Mouse (Mus musculus) liver, adult (tissue): ENCODE data around the gene Fjx1.

ENCODE experiments used
- GATA4 ChIP-seq: IDR thresholded peaks from 2 replicates; pipeline ENCODE4 v1.6.1; 2014; ENCODE audit warnings: mild to moderate bottlenecking, low read length; ENCODE audit not compliant: insufficient replicate concordance

Gene Fjx1

DNA sequence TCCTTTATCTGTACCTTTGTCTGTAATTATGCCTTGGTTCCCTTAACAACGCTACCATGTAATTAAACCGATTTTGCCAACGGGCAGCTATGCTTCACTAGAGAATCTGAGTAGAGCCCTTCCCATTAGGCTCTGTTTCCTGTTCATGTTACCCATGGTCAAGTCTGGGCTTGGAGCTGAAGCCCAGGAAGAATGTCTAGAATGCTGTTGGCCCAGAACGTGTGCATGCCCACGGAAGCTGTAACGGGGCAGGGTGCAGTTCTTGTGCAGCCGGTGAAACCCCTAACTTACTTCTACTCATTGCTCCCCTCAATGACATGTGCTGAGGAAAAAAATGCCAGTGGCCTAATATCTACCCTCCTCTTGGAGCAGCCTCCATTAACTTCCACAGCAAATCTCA lies 4.5 kb downstream of the Fjx1 start:
- no peak for TF ChIP-seq GATA4

DNA sequence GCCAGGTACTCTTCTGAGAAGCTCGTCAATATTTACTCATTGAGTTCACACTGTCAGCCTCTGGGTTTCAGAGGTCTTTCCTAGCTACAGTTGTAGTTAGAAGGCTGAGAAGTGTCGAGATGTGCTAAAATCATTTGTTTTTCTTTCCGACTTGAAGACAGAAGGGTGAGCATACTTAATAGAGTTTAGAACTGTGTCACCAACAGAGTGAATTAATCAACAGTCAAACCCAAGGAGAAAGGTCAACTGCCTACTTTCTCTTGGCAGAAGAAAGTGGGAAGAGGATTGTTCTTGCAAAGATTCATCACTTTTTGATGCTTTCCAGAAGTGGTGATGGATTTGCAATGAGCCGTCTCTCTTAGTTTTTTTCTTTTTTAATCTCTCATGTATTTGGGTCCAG lies 5.4 kb downstream of the Fjx1 start:
- no peak for TF ChIP-seq GATA4

GRCm38 (mm10) chr2:102437357-102438030 lies 14.8 kb downstream of the Fjx1 start:
- no peak for TF ChIP-seq GATA4

DNA sequence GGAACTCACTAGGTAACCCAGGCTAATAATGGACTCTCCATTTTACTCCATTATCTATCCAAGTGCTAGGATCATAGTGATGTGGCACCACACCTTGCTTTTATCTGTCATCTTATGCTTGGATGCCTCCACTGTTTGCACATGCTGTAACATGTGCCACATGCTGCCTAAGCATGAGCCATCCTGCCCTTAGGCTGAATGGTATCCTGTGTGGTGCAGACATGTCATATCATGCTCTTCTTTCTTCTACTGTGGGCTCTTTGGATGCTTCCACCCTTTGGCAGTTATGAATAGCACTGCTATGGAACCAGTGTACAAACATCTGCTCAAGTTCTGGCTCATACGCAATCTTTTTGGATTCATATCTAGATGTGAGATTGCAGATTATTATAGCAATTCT lies 18.4 kb downstream of the Fjx1 start:
- TF ChIP-seq GATA4 = no peak

DNA sequence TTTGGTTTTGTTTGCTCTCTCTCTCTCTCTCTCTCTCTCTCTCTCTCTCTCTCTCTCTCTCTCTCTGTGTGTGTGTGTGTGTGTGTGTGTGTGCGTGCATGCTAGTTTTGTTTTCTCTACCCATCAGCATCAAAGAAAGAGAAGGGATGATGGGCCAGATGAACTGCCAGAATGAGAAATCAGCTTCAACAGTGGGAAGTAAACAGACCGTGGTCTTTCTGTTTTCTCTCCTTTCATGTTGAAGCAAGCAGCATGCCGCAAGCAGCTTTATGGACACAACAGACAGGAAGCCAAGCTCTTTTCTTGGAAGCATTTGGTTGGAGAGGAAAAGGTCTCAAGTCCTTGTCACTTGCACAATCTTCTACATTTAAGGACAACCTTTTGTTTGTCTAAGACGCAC lies 21.2 kb downstream of the Fjx1 start:
- TF ChIP-seq GATA4 = no peak

DNA sequence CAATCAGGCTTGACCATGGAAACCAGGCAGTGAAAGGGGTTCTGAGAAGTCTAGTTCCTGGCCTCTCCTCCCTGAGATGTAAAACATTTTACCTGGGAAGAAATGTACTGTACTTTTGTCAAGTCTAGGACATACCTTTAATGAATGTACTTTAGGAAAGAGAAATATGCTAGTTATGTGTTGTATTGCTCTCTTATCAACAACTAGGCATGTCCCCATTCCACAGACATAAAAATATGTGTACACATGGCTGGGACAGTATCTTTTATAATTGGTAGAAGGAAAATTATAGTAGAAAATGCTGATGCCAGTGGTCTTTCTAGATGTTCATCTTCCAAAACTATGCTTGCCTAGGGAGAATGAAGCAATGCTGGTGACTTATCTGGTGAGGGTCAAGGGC lies 24.3 kb downstream of the Fjx1 start:
- no peak for TF ChIP-seq GATA4

- TF ChIP-seq GATA4 = no peak
Observed at GRCm38 (mm10) chr2:102426434-102426833, 25.9 kb downstream of the Fjx1 start.

DNA sequence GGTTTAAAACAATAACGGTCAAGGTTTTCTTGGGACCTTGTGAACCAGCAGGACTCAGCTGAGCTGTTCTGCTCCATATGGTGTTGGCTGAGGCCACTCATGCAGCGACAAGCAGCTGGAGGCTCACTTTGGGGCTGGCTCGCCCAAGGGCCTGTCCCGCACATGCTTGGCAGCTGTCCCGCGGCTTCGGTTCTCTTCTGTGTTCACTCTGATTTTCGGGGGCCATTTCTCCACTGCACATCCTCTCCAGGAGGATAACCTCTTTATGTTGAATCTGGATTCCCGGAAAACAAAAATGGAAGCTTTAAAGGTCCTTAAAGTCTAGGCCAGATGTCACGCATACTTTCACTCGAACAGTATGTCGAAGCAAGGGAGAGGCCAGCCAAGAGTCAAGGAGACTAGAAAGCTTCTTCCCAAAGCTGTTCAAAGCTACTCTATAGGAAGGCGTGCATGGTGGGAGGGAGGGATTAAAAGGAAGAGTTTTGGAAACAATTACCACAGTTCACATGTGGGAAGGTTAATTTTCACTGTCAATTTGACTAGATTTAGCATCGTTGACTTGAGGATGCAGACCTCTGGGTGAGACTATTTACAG lies 36.1 kb downstream of the Fjx1 start:
- no peak for TF ChIP-seq GATA4

DNA sequence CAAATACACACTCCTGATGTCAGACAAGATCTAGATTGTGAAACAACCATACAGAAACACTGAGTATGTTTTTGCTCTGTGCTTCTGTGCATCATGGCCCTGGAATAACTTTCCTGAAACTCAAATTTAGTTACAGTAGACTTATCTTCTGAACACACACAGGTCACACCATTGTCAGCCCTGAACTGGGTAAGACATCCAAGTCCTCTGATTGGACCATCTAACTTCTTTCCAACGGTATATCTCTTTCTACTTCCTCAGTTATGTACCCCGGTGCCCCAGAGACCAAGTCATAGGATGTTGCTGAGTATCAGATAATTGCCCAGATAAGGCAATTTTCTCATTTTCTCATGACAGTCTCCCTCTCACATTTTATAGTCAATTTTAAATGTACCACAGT lies 39.6 kb downstream of the Fjx1 start:
- no peak for TF ChIP-seq GATA4

- TF ChIP-seq GATA4 = no peak
Observed at GRCm38 (mm10) chr2:102410615-102411014, 41.7 kb downstream of the Fjx1 start.

DNA sequence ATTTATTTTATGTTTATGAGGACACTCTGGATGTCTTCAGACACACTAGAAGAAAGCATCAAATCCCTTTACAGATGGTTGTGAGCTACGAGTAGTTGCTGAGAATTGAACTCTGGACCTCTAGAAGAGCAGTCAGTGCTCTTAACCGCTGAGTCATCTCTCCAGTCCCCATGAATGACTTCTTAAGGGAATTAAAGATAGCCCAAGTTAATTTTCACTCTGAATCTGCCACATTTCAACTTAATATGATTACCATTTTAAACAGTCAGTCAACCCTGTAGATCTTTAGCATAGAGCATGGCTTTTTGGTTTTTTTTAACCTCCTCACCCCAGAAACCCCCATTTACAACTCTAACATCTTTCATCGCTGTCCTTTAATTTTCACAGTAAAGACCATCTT lies 42.6 kb downstream of the Fjx1 start:
- TF ChIP-seq GATA4 = no peak

- TF ChIP-seq GATA4 = no peak
Observed at GRCm38 (mm10) chr2:102407363-102408184, 44.7 kb downstream of the Fjx1 start, which contains the start of gene Trim44. Gene Trim44 (minus strand): TSS chr2:102407828.

DNA sequence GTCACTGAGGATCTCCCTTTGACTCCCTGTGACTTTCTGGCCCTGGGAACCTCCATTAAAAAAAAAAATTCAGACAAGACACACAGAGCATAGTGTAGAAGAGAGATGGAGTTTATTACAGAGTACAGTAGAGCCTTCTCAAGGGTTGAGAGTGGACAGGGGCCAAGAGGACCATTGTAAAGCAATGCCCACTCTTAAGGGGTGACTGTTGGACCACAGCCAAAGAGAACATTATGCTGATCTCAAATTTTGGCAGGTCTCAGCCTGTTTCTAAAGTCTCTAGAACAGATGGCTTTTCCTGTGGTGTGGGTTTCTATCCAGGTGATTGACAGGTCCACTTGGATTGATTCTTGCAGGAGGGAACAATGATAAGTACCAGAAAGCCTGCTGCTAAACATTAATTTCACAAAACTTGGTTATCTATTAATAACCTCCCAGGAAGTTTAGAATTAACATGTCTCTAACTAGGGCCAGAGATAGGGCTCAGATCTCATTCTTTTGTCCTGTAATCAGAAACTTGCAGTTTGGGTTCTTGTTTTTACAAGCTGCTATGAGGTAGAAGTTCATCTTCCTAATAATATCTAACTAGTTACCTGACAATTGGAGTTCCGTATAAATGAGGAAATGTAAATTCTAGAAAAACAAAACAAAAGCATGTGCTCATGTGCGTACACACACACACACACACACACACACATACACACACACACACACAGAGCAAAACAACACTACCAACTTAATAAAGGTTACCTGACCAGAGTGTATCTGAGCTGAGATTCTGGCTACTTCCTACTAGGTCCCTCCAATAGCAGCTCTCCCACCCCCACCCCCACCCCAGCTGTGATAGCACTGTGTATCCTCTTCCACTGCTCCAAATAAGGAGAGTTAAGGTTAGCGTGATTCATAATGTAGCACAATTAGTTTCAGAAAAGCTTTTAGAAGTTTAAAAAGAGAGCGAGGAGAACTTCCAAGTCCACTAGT lies 45.7 kb downstream of the Fjx1 start:
- no peak for TF ChIP-seq GATA4

GRCm38 (mm10) chr2:102403982-102404381 lies 48.3 kb downstream of the Fjx1 start:
- TF ChIP-seq GATA4 = no peak

- no peak for TF ChIP-seq GATA4
Observed at GRCm38 (mm10) chr2:102403306-102403705, 49.0 kb downstream of the Fjx1 start.
